Mouse (Mus musculus) gastrocnemius, adult 2 months (tissue): Measurements from ENCODE around the gene Ptafr. TPM values are rescaled to one million over a fixed set of nuclear protein-coding genes. Genes with fewer than 3 reads are reported as not detected.
"Not testable (repeated sequence)": the region's sequence is repeated elsewhere in the genome, so short reads cannot be mapped to it uniquely, and the experiment has no call there.

Experiments used
- DNase-seq: peaks from one replicate; pipeline ENCODE4 v3.0.0; 2022
- H3K27ac ChIP-seq: fragments of 200-600 bp; 2 replicates; pipeline ENCODE4 v1.8.1; 2022; ENCODE audit warnings: mild to moderate bottlenecking
- H3K4me3 ChIP-seq: fragments of 200-600 bp; 2 replicates; pipeline ENCODE4 v1.8.1; 2022; ENCODE audit warnings: mild to moderate bottlenecking, moderate library complexity
- CTCF ChIP-seq: fragments of 200-600 bp; IDR thresholded peaks from 2 replicates; pipeline ENCODE4 v1.8.1; 2022; ENCODE audit warnings: antibody characterized with exemption, mild to moderate bottlenecking, moderate library complexity
- intact Hi-C: fragments of 180-260 bp; cut with DNase I; formaldehyde crosslinking; loops from one replicate; pipeline ENCODE4 v1.15.1; 2025
- total RNA-seq, 2 experiments: library from RNA; stranded (reverse); gene quantifications; 2 replicates each; pipeline ENCODE4 v1.2.3; 2021

Gene Ptafr
- total RNA-seq, 2 experiments from 2014 or later = 0.56 to 0.98 TPM

- intact Hi-C loops = loop anchor here (2.0 kb wide), 1 partner anchor 14 kb away; no protein-coding TSS in a partner anchor
- TF ChIP-seq CTCF = no peak
- peak within 1 kb of the TSS; percentile 89 for H3K4me3 ChIP-seq
- peak within 1 kb of the TSS; percentile 90 for H3K27ac ChIP-seq
- peak; percentile 93 for DNase-seq
Observed at GRCm38 (mm10) chr4:132532981-132533916, 30.6 kb upstream of the Ptafr start, which contains the start of gene Atpif1. Gene Atpif1, minus strand, starts transcription at chr4:132533659.

DNA sequence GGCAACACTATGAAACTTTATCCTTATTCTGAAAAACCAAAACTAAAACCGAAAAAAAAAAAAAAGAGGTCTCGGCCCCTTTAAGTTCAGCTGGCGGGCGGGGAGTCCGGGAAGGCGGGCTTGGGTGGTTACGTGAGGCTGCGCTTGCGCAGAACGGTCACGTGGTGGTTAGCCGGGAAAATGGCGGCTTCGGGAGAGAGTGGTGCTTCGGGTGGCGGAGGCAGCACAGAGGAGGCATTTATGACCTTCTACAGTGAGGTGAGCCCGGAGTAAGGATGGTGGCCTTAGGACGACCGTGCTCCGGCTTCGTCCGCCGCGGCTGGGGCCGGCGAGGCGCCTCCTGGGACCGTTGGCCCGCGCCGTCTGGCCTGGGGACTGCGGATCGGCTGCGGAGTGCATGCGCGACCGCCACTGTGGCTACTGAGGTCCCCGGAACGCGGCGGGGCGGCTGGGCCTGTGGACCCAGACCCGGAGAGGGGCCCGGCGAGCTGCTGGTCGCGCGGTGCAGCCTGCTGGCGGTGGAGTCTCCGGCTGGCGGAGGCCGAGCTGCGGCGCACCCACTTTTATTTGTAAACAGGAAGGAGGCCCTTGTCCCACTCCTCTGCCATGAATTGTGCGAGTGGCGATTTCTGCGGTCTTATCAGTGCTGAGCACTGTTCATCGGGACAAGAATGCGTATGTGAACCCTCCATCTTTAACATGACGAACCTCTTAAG, 28.3 kb upstream of the Ptafr start, which contains the start of gene Dnajc8:
Gene Dnajc8, plus strand, starts transcription at position 145 of the 716 bp plus-strand sequence.
- peak within 1 kb of the TSS; percentile 93 for H3K27ac ChIP-seq
- TF ChIP-seq CTCF = no peak
- peak; percentile 97 for DNase-seq
- peak within 1 kb of the TSS; percentile 99 for H3K4me3 ChIP-seq
- intact Hi-C loops = no loop called here

- intact Hi-C loops = no loop called here
- no peak overlapping the region for H3K27ac ChIP-seq
Observed at GRCm38 (mm10) chr4:132539481-132539880, 24.4 kb upstream of the Ptafr start.

DNA sequence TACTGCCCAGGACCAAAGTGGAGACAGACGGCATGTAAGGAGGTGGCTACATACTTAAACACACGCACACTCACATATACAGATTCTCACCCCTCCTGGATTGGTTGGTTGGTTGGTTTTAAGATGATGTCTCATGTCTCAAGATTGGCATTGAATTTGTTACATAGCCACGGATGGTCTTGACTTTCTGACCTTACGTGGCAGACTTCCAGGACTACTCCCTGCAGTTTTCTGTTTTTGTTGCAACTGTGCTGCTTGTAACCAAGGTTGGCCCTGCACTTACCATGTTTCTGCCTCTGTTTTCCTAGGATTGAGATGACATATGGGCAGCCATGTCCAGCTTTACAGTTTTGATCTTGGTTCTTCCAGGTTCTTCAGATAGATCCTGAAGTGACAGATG, 22.5 kb upstream of the Ptafr start:
- H3K4me3 ChIP-seq = no peak overlapping the region
- H3K27ac ChIP-seq = no peak overlapping the region
- TF ChIP-seq CTCF = no peak
- intact Hi-C loops = loop anchor here (10.0 kb wide), 1 partner anchor 383 kb away; the partner anchor contains the start of gene Fam76a
- DNase-seq = no peak

More at GRCm38 (mm10) chr4:132539481-132539880, 24.4 kb upstream of the Ptafr start:
- DNase-seq = no peak
- H3K4me3 ChIP-seq = no peak overlapping the region
- TF ChIP-seq CTCF = no peak

- peak; percentile 27 for TF ChIP-seq CTCF
- intact Hi-C loops = loop anchor here (10.0 kb wide), 1 partner anchor 382 kb away; the partner anchor contains the start of gene Fam76a
- H3K27ac ChIP-seq = peak overlapping the region; percentile 80
- peak overlapping the region; percentile 47 for H3K4me3 ChIP-seq
- DNase-seq = peak; percentile 26
Observed at GRCm38 (mm10) chr4:132542724-132543123, 21.1 kb upstream of the Ptafr start.

GRCm38 (mm10) chr4:132545851-132546250, 18.0 kb upstream of the Ptafr start:
- intact Hi-C loops = loop anchor here (1.0 to 10.0 kb wide), 3 partner anchors 90 to 379 kb away; partner anchors contain the start of gene Fam76a
- H3K4me3 ChIP-seq = no peak overlapping the region
- TF ChIP-seq CTCF = peak; percentile 87
- H3K27ac ChIP-seq = no peak overlapping the region
- peak; percentile 69 for DNase-seq

GRCm38 (mm10) chr4:132554221-132554620, 9.6 kb upstream of the Ptafr start:
- intact Hi-C loops = no loop called here
- no peak for TF ChIP-seq CTCF
- Histone ChIP-seq H3K27ac (no peak overlapping the region), H3K4me3 (no peak overlapping the region)
- no peak for DNase-seq

GRCm38 (mm10) chr4:132554653-132555052, 9.2 kb upstream of the Ptafr start:
- intact Hi-C loops = no loop called here
- no peak overlapping the region for H3K4me3 ChIP-seq
- H3K27ac ChIP-seq = no peak overlapping the region
- DNase-seq = no peak
- no peak for TF ChIP-seq CTCF

GRCm38 (mm10) chr4:132555550-132555949, 8.3 kb upstream of the Ptafr start:
- H3K4me3 ChIP-seq, H3K27ac ChIP-seq, intact Hi-C loops, DNase-seq: not testable (repeated sequence)

- no peak for TF ChIP-seq CTCF
- intact Hi-C loops = no loop called here
- no peak for DNase-seq
- no peak overlapping the region for H3K27ac ChIP-seq
- peak overlapping the region; percentile 22 for H3K4me3 ChIP-seq
Observed at GRCm38 (mm10) chr4:132563261-132563660, 606 bp upstream of the Ptafr start.

GRCm38 (mm10) chr4:132565089-132565747, 1.4 kb downstream of the Ptafr start:
- no peak for DNase-seq
- no peak for TF ChIP-seq CTCF
- intact Hi-C loops = no loop called here
- H3K27ac ChIP-seq = peak overlapping the region; percentile 57; the same call in 1 of the 2 replicates
- peak overlapping the region; percentile 55 for H3K4me3 ChIP-seq

- H3K4me3 ChIP-seq = peak overlapping the region; percentile 39
- peak; percentile 39 for DNase-seq
- intact Hi-C loops = no loop called here
Observed at GRCm38 (mm10) chr4:132567361-132567779, 3.5 kb downstream of the Ptafr start.

More at GRCm38 (mm10) chr4:132567361-132567779, 3.5 kb downstream of the Ptafr start:
- no peak for TF ChIP-seq CTCF
- no peak overlapping the region; the same call in 1 of the 2 replicates for H3K27ac ChIP-seq
